Mouse (Mus musculus) lung, postnatal 0 days (tissue): ENCODE measurements around the gene Hoxa3. TPM values are rescaled to one million over a fixed set of nuclear protein-coding genes. Genes with fewer than 3 reads are reported as not detected.

Source experiments
- ATAC-seq: fragments of 200-750 bp; cut with Nextera tagmentation; 2 replicates; pipeline ENCODE4 v1.8.0; 2017; ENCODE audit warnings: moderate library complexity
- DNase-seq: peaks from one replicate; pipeline ENCODE4 v3.0.0-alpha.2; 2016; ENCODE audit warnings: low spot score
- H3K27ac ChIP-seq: fragments of 300-500 bp; sonication (generic); 2 replicates; pipeline ENCODE4 v1.5.1; 2014; ENCODE audit warnings: antibody characterized with exemption, mild to moderate bottlenecking, low read length, mixed read lengths
- H3K27me3 ChIP-seq: fragments of 300-500 bp; sonication (generic); replicated peaks from 2 replicates; pipeline ENCODE4 v1.6.1; 2014; ENCODE audit warnings: low read length, mixed read lengths; ENCODE audit not compliant: insufficient read depth
- H3K36me3 ChIP-seq: fragments of 300-500 bp; sonication (generic); 2 replicates; pipeline ENCODE4 v1.6.1; 2014; ENCODE audit warnings: low read length, mixed read lengths; ENCODE audit not compliant: insufficient read depth
- H3K4me1 ChIP-seq: fragments of 300-500 bp; sonication (generic); 2 replicates; pipeline ENCODE4 v1.6.1; 2014; ENCODE audit warnings: antibody characterized with exemption, low read depth, low read length, mixed read lengths; ENCODE audit not compliant: insufficient read depth
- H3K4me2 ChIP-seq: fragments of 300-500 bp; sonication (generic); replicated peaks from 2 replicates; pipeline ENCODE4 v1.6.1; 2014; ENCODE audit warnings: low read depth, mild to moderate bottlenecking, low read length, moderate library complexity, mixed read lengths
- H3K4me3 ChIP-seq: fragments of 300-500 bp; sonication (generic); 2 replicates; pipeline ENCODE4 v1.5.1; 2014; ENCODE audit warnings: low read depth, low read length
- H3K9ac ChIP-seq: fragments of 300-500 bp; sonication (generic); replicated peaks from 2 replicates; pipeline ENCODE4 v1.6.1; 2014; ENCODE audit warnings: low read depth, mild to moderate bottlenecking
- H3K9me3 ChIP-seq: fragments of 300-500 bp; sonication (generic); 2 replicates; pipeline ENCODE4 v1.6.1; 2016; ENCODE audit warnings: low read length, mixed read lengths
- CTCF ChIP-seq: IDR thresholded peaks from 2 replicates; pipeline ENCODE4 v1.5.1; 2016; ENCODE audit warnings: antibody characterized with exemption, mild to moderate bottlenecking
- EP300 ChIP-seq: IDR thresholded peaks from 2 replicates; pipeline ENCODE4 v1.6.1; 2016; ENCODE audit warnings: antibody characterized with exemption, mild to moderate bottlenecking, control low read depth
- WGBS: fragments of 180-500 bp; shearing (Covaris S2); extraction: QIAGEN DNeasy Blood & Tissue Kit; methylation state at CpG from one replicate; pipeline ENCODE4 v1.1.7; 2014; 5-methylcytosine and 5-hydroxymethylcytosine counted together
- polyA plus RNA-seq: library from polyadenylated mRNA; unstranded; fragments of >200 nt; fragmentation: Nextera tagmentation; extraction: Ambion mirVana; gene quantifications from 2 replicates; pipeline ENCODE4 v1.2.1, GENCODE M21; 2015

The Hoxa3 gene
- polyA plus RNA-seq, 1 experiment from 2014 or later, result 4.3 TPM

GRCm38 (mm10) chr6:52229558-52230416 is 16.7 kb upstream of the Hoxa3 start:
- H3K4me2 ChIP-seq, result no peak overlapping the region
- no peaks in the 10 kb centered on the region for H3K36me3 ChIP-seq
- no peaks in the 10 kb centered on the region for H3K4me1 ChIP-seq
- no peak overlapping the region for H3K27ac ChIP-seq
- DNase-seq (no peak), ATAC-seq (no peak)
- H3K9me3 ChIP-seq, result no peaks in the 10 kb centered on the region
- H3K9ac ChIP-seq, result no peak overlapping the region
- TF ChIP-seq CTCF (peak; percentile 11), EP300 (no peak)
- WGBS, result 2% methylated on average over 44 of the region's 44 CpGs
- peaks cover 83% of the 10 kb centered on the region for H3K27me3 ChIP-seq
- no peak overlapping the region for H3K4me3 ChIP-seq

GRCm38 (mm10) chr6:52228475-52229465 is 15.6 kb upstream of the Hoxa3 start:
- 3% methylated on average over 38 of the region's 38 CpGs for WGBS
- Histone ChIP-seq H3K27ac (no peak overlapping the region), H3K4me2 (no peak overlapping the region), H3K36me3 (no peaks in the 10 kb centered on the region), H3K4me3 (no peak overlapping the region), H3K9me3 (no peaks in the 10 kb centered on the region), H3K4me1 (no peaks in the 10 kb centered on the region), H3K27me3 (peaks cover 83% of the 10 kb centered on the region), H3K9ac (no peak overlapping the region)
- TF ChIP-seq EP300 (no peak), CTCF (no peak)
- DNase-seq, result no peak
- ATAC-seq, result no peak

GRCm38 (mm10) chr6:52227470-52228222 is 14.5 kb upstream of the Hoxa3 start:
- no peak for DNase-seq
- Histone ChIP-seq H3K36me3 (no peaks in the 10 kb centered on the region), H3K9me3 (no peaks in the 10 kb centered on the region), H3K4me3 (no peak overlapping the region), H3K9ac (no peak overlapping the region), H3K4me2 (no peak overlapping the region), H3K27me3 (peaks cover 83% of the 10 kb centered on the region), H3K27ac (no peak overlapping the region), H3K4me1 (no peaks in the 10 kb centered on the region)
- ATAC-seq, result no peak
- TF ChIP-seq CTCF, result no peak
- no peak for TF ChIP-seq EP300
- 5% methylated on average over 11 of the region's 11 CpGs for WGBS

GRCm38 (mm10) chr6:52226569-52227257 is 13.6 kb upstream of the Hoxa3 start:
- H3K9me3 ChIP-seq, result no peaks in the 10 kb centered on the region
- H3K4me1 ChIP-seq, result no peaks in the 10 kb centered on the region
- no peak for DNase-seq
- H3K27ac ChIP-seq, result no peak overlapping the region
- H3K27me3 ChIP-seq, result peaks cover 83% of the 10 kb centered on the region
- H3K36me3 ChIP-seq, result no peaks in the 10 kb centered on the region
- ATAC-seq, result no peak
- H3K4me3 ChIP-seq, result no peak overlapping the region; the same call in 1 of the 2 replicates
- TF ChIP-seq EP300 (no peak), CTCF (no peak)
- WGBS, result 4% methylated on average over 26 of the region's 26 CpGs
- H3K9ac ChIP-seq, result no peak overlapping the region
- H3K4me2 ChIP-seq, result no peak overlapping the region

- whole genome bisulfite sequencing, result 4% methylated on average over 64 of the region's 69 CpGs
- H3K4me3 ChIP-seq, result no peak overlapping the region; the same call in 1 of the 2 replicates
- no peak overlapping the region for H3K9ac ChIP-seq
- ATAC-seq, result no peak
- peaks cover 84% of the 10 kb centered on the region for H3K27me3 ChIP-seq
- H3K4me1 ChIP-seq, result no peaks in the 10 kb centered on the region
- H3K9me3 ChIP-seq, result no peaks in the 10 kb centered on the region
- DNase-seq, result no peak
- H3K4me2 ChIP-seq, result 0 out of 2 replicates have a peak overlapping the region, but pooled peaks have one; percentile 5
- no peak for TF ChIP-seq CTCF
- no peaks in the 10 kb centered on the region for H3K36me3 ChIP-seq
- H3K27ac ChIP-seq, result no peak overlapping the region
Measured at GRCm38 (mm10) chr6:52225612-52226568, 12.8 kb upstream of the Hoxa3 start.
